Mouse (Mus musculus) kidney, embryonic 15.5 days (tissue): Measurements from ENCODE around the gene Cradd. TPM values are rescaled to one million over a fixed set of nuclear protein-coding genes. Genes with fewer than 3 reads are reported as not detected.

Experiments
- ATAC-seq: fragments of 200-750 bp; cut with Nextera tagmentation; replicated peaks from 2 replicates; pipeline ENCODE4 v1.8.0; 2017; ENCODE audit warnings: moderate TSS enrichment; ENCODE audit not compliant: low FRiP score
- H3K27ac ChIP-seq: fragments of 300-500 bp; sonication (generic); 2 replicates; pipeline ENCODE4 v1.5.1; 2015; ENCODE audit warnings: mild to moderate bottlenecking, inconsistent platforms
- H3K27me3 ChIP-seq: fragments of 300-500 bp; sonication (generic); 2 replicates; pipeline ENCODE4 v1.6.1; 2015; ENCODE audit warnings: inconsistent platforms
- H3K36me3 ChIP-seq: fragments of 300-500 bp; sonication (generic); 2 replicates; pipeline ENCODE4 v1.6.1; 2015; ENCODE audit warnings: inconsistent platforms
- H3K4me1 ChIP-seq: fragments of 300-500 bp; sonication (generic); 2 replicates; pipeline ENCODE4 v1.6.1; 2015; ENCODE audit warnings: inconsistent platforms
- H3K4me2 ChIP-seq: fragments of 300-500 bp; sonication (generic); 2 replicates; pipeline ENCODE4 v1.6.1; 2015; ENCODE audit warnings: moderate library complexity, mild to moderate bottlenecking, inconsistent platforms
- H3K4me3 ChIP-seq: fragments of 300-500 bp; sonication (generic); replicated peaks from 2 replicates; pipeline ENCODE4 v1.5.1; 2015; ENCODE audit warnings: mild to moderate bottlenecking, inconsistent platforms
- H3K9ac ChIP-seq: fragments of 300-500 bp; sonication (generic); 2 replicates; pipeline ENCODE4 v1.6.1; 2015; ENCODE audit warnings: mild to moderate bottlenecking, inconsistent platforms
- H3K9me3 ChIP-seq: fragments of 300-500 bp; sonication (generic); replicated peaks from 2 replicates; pipeline ENCODE4 v1.6.1; 2016; ENCODE audit warnings: inconsistent platforms
- WGBS: fragments of 180-500 bp; shearing (Covaris S2); methylation state at CpG from one replicate; pipeline ENCODE4 v1.1.7; 2015; ENCODE audit warnings: mixed read lengths; 5-methylcytosine and 5-hydroxymethylcytosine counted together
- polyA plus RNA-seq: library from polyadenylated mRNA; unstranded; fragments of >200 nt; fragmentation: Nextera tagmentation; extraction: Ambion mirVana; gene quantifications from 2 replicates; pipeline ENCODE4 v1.2.1, GENCODE M21; 2015

Gene Cradd
- polyA plus RNA-seq, 1 experiment from 2014 or later: 9.3 TPM

GRCm38 (mm10) chr10:95299010-95299807 lies 24.7 kb downstream of the Cradd start:
- no peak for ATAC-seq
- no peak overlapping the region for H3K4me3 ChIP-seq
- peaks cover 9% of the 10 kb centered on the region for H3K4me1 ChIP-seq
- H3K9me3 ChIP-seq: no peaks in the 10 kb centered on the region
- H3K4me2 ChIP-seq: no peak overlapping the region
- no peaks in the 10 kb centered on the region for H3K36me3 ChIP-seq
- H3K27ac ChIP-seq: no peak overlapping the region
- H3K9ac ChIP-seq: no peak overlapping the region
- WGBS: 79% methylated on average over 18 of the region's 18 CpGs
- no peaks in the 10 kb centered on the region; the same call in 1 of the 2 replicates for H3K27me3 ChIP-seq

GRCm38 (mm10) chr10:95298504-95298903 lies 25.4 kb downstream of the Cradd start:
- WGBS: 83% methylated on average over 6 of the region's 6 CpGs
- no peak overlapping the region for H3K4me2 ChIP-seq
- H3K27me3 ChIP-seq: no peaks in the 10 kb centered on the region; the same call in 1 of the 2 replicates
- no peak overlapping the region for H3K4me3 ChIP-seq
- no peaks in the 10 kb centered on the region for H3K9me3 ChIP-seq
- no peak overlapping the region for H3K9ac ChIP-seq
- H3K4me1 ChIP-seq: peaks cover 9% of the 10 kb centered on the region
- H3K36me3 ChIP-seq: no peaks in the 10 kb centered on the region
- ATAC-seq: no peak
- H3K27ac ChIP-seq: no peak overlapping the region

- Histone ChIP-seq H3K36me3 (no peaks in the 10 kb centered on the region), H3K4me3 (no peak overlapping the region), H3K4me2 (no peak overlapping the region), H3K27me3 (no peaks in the 10 kb centered on the region; the same call in 1 of the 2 replicates), H3K9ac (no peak overlapping the region), H3K27ac (no peak overlapping the region), H3K4me1 (peaks cover 9% of the 10 kb centered on the region), H3K9me3 (no peaks in the 10 kb centered on the region)
- ATAC-seq: no peak
- 70% methylated on average over 9 of the region's 9 CpGs for WGBS
Observed at GRCm38 (mm10) chr10:95297690-95298104, 26.2 kb downstream of the Cradd start.

DNA sequence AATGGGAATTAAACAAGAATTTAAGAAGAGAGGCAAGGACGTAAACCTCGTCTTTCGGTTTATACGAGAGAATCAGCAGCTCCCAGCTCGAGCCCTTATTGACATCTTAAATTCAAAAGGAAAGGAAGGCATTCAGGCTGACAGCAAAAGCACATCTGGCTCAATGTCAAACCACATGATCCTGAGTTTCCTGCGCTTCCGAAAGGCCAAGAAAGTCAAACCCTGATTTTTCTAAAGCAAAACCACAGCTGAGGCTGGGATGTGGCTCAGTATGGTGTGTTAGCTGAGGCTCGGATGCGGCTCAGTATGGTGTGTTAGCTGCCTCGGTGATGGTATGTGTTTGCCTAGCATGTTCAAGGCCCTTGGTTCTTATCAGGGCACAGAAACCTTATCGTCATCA lies 26.9 kb downstream of the Cradd start:
- no peaks in the 10 kb centered on the region for H3K9me3 ChIP-seq
- H3K27ac ChIP-seq: no peak overlapping the region

DNA sequence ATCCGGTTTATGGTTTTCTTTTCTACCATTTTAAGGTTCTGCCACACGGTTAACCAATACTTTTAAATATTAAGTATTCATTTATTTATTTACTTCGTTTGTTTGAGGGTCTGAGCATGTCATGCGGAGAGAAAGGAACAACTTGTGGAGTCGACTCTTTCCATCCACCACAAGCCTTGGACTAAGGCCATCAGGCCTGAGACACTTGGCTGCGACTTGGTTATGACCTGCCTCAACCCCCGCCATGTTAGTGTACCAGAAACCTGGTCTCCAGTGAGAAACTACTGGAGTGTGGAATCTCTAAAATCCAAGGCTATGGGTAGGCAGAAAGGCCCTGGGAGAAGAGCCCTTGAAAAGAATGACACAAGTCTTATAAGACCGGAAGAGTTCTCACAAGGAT lies 30.7 kb downstream of the Cradd start:
- no peak overlapping the region for H3K9ac ChIP-seq
- no peak for ATAC-seq
- H3K27ac ChIP-seq: no peak overlapping the region
- no peaks in the 10 kb centered on the region for H3K9me3 ChIP-seq
- WGBS: 92% methylated on average over 8 of the region's 8 CpGs
- no peaks in the 10 kb centered on the region for H3K36me3 ChIP-seq
- H3K4me3 ChIP-seq: no peak overlapping the region
- H3K4me1 ChIP-seq: peaks cover 9% of the 10 kb centered on the region
- H3K27me3 ChIP-seq: no peaks in the 10 kb centered on the region; the same call in 1 of the 2 replicates
- no peak overlapping the region for H3K4me2 ChIP-seq

More for the DNA sequence above, 26.9 kb downstream of the Cradd start:
- H3K9ac ChIP-seq: no peak overlapping the region
- H3K4me3 ChIP-seq: no peak overlapping the region
- no peaks in the 10 kb centered on the region for H3K36me3 ChIP-seq
- no peak for ATAC-seq
- WGBS: 72% methylated on average over 11 of the region's 11 CpGs
- H3K4me1 ChIP-seq: peaks cover 9% of the 10 kb centered on the region
- H3K4me2 ChIP-seq: no peak overlapping the region
- no peaks in the 10 kb centered on the region; the same call in 1 of the 2 replicates for H3K27me3 ChIP-seq

DNA sequence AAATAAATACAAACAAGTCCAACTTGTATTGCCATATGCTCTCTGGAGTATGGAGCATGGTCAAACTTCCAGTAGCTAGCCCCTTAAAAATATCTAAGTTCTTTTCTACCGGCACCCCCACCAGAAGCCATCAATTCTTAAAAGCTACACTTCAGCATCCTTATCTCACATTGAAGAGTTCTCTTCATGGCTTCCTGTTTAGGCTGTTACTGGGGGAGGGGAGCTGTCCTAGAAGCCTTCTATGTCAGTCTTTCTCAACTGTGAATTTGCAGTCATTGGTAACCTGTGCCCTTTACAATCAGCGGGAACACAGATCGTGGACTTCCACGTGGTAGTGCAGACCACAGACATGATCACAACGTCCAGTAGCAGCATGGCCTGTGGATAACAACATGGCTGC lies 31.7 kb downstream of the Cradd start:
- Histone ChIP-seq H3K4me2 (no peak overlapping the region), H3K9me3 (no peaks in the 10 kb centered on the region), H3K36me3 (no peaks in the 10 kb centered on the region), H3K9ac (no peak overlapping the region), H3K27ac (no peak overlapping the region), H3K27me3 (no peaks in the 10 kb centered on the region), H3K4me3 (no peak overlapping the region), H3K4me1 (peaks cover 9% of the 10 kb centered on the region)
- WGBS: 87% methylated on average over 5 of the region's 5 CpGs
- ATAC-seq: no peak

DNA sequence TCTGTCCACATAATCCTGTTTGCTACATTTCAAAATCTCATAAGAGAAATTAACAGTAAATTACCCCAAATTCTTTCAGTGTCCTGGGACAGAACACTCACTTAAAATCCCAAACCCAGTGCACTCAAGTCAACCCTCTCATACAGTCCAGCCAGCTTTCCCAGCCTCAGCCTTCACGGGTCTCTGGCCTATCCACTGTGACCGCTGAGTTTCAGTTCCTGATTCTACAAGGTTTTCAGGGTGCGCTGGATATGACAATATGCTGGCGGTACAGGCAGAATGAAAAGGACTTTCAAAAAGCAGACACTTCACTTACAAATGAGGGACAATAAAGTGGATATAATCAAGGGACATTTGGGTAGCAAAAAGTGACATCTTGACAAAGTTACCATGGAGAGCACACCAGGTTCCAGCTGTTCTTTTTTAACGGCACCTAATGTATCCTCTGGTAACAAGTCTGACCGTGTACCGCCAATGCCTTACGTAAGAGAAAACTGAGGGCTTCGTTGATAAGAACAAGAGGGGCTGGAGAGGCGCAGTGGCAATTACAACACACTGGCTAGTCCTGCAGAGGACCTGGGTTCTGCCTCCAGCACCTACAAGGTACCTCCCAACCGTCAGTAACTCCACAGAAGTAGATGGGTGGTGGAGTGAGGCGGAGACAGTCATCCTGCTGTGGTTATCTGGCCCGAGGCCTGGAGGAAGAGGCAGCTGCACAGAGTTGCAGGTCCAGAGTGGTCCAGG lies 32.6 kb downstream of the Cradd start:
- Histone ChIP-seq H3K27me3 (no peaks in the 10 kb centered on the region), H3K9ac (no peak overlapping the region), H3K4me1 (no peaks in the 10 kb centered on the region), H3K36me3 (no peaks in the 10 kb centered on the region), H3K4me3 (no peak overlapping the region), H3K9me3 (no peaks in the 10 kb centered on the region), H3K4me2 (no peak overlapping the region), H3K27ac (no peak overlapping the region)
- ATAC-seq: no peak
- 88% methylated on average over 13 of the region's 13 CpGs for WGBS

GRCm38 (mm10) chr10:95289819-95290218 lies 34.1 kb downstream of the Cradd start:
- 75% methylated on average over 8 of the region's 8 CpGs for WGBS

DNA sequence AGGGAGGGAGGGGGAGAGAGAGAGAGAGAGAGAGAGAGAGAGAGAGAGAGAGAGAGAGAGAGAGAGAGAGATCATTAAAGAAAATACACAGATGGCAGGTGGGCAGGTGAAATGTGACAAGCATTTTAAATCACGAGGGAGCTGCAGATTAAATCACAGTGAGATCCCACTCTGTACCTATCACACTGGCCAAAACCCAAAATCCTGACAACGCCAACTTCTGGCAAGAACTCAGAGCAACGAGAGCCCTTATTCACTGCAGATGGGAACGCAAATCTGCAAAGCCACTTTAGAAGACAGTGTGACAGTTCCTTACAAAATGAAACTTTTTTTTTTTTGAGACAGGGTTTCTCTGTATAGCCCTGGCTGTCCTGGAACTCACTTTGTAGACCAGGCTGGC lies 35.7 kb downstream of the Cradd start:
- H3K4me2 ChIP-seq: no peak overlapping the region
- H3K9me3 ChIP-seq: no peaks in the 10 kb centered on the region
- ATAC-seq: no peak
- 85% methylated on average over 4 of the region's 4 CpGs for WGBS
- H3K4me3 ChIP-seq: no peak overlapping the region
- H3K27me3 ChIP-seq: no peaks in the 10 kb centered on the region
- no peak overlapping the region for H3K27ac ChIP-seq
- no peaks in the 10 kb centered on the region for H3K36me3 ChIP-seq
- no peak overlapping the region for H3K9ac ChIP-seq
- H3K4me1 ChIP-seq: no peaks in the 10 kb centered on the region

More at GRCm38 (mm10) chr10:95289819-95290218, 34.1 kb downstream of the Cradd start:
- H3K4me2 ChIP-seq: no peak overlapping the region
- no peak overlapping the region for H3K9ac ChIP-seq
- H3K27ac ChIP-seq: no peak overlapping the region
- no peaks in the 10 kb centered on the region for H3K9me3 ChIP-seq
- H3K27me3 ChIP-seq: no peaks in the 10 kb centered on the region
- no peak for ATAC-seq
- no peak overlapping the region for H3K4me3 ChIP-seq
- no peaks in the 10 kb centered on the region for H3K4me1 ChIP-seq
- H3K36me3 ChIP-seq: no peaks in the 10 kb centered on the region

DNA sequence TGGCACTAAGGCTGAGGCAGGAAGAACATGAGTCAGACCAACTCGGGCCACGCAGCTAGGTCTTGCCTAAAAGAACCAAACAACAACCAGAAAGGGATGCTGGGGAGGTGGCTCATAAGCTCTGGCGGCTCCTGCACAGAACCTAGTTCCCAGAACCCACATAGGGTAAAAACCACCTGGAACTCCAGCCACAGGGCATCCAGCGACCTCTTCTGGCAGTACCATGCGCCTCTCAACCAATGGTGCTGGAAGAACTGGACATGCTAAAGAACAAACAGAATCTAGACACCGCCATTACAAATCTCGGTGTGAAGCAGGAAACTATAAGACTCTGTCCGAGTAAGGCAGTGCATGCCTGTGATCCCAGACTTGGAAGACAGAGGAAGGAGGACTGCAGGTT lies 36.6 kb downstream of the Cradd start:
- Histone ChIP-seq H3K9me3 (no peaks in the 10 kb centered on the region), H3K4me2 (no peak overlapping the region), H3K9ac (no peak overlapping the region), H3K4me1 (no peaks in the 10 kb centered on the region), H3K4me3 (no peak overlapping the region), H3K27me3 (no peaks in the 10 kb centered on the region), H3K27ac (no peak overlapping the region), H3K36me3 (no peaks in the 10 kb centered on the region)
- WGBS: 88% methylated on average over 8 of the region's 8 CpGs
- no peak for ATAC-seq

GRCm38 (mm10) chr10:95283434-95283833 lies 40.5 kb downstream of the Cradd start:
- ATAC-seq: no peak

GRCm38 (mm10) chr10:95281996-95282395 lies 41.9 kb downstream of the Cradd start:
- ATAC-seq: no peak
- H3K27me3 ChIP-seq: no peaks in the 10 kb centered on the region
- H3K4me3 ChIP-seq: no peak overlapping the region
- no peak overlapping the region for H3K4me2 ChIP-seq
- no peaks in the 10 kb centered on the region for H3K4me1 ChIP-seq
- 0 out of 2 replicates have a peak overlapping the region, but pooled peaks have one; percentile 6 for H3K27ac ChIP-seq
- H3K36me3 ChIP-seq: no peaks in the 10 kb centered on the region
- H3K9me3 ChIP-seq: no peaks in the 10 kb centered on the region
- WGBS: 89% methylated on average over 3 of the region's 3 CpGs
- H3K9ac ChIP-seq: no peak overlapping the region

More at GRCm38 (mm10) chr10:95283434-95283833, 40.5 kb downstream of the Cradd start:
- H3K9ac ChIP-seq: no peak overlapping the region
- H3K4me2 ChIP-seq: no peak overlapping the region
- WGBS: 82% methylated on average over 12 of the region's 12 CpGs
- no peak overlapping the region for H3K4me3 ChIP-seq
- no peaks in the 10 kb centered on the region for H3K27me3 ChIP-seq
- no peak overlapping the region for H3K27ac ChIP-seq
- no peaks in the 10 kb centered on the region for H3K4me1 ChIP-seq
- no peaks in the 10 kb centered on the region for H3K9me3 ChIP-seq
- H3K36me3 ChIP-seq: no peaks in the 10 kb centered on the region
